Mouse (Mus musculus) MEL-GATA-1-ER (cell line): ENCODE results near the gene Piwil1.
"Not testable (repeated sequence)": the region's sequence is repeated elsewhere in the genome, so short reads cannot be mapped to it uniquely, and the experiment has no call there.

Experiments
- DNase-seq: peaks from one replicate; pipeline ENCODE4 v3.0.0-alpha.2; 2012; ENCODE audit warnings: low read depth; ENCODE audit errors: extremely low read depth

Piwil1 gene

DNA sequence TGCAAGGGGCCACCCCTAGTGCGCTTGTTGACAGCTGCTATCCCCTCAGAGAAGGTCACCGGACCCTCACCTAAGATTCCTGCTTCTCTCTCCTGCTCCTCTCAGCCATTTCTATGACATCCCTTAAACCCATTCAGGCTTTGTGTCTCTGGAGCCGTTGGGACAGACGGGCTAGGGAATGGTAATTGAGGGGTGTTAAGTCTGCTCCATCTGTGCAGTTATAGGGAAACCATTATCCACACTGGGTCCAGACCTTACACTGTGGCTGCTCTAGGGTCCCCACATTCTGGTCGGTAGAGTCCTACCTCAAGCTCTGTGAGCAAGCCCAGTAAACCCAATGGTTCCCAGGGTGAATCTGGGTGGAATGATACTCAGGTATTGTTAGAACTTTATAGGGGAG is 6.6 kb downstream of the Piwil1 start:
- DNase-seq = no peak

DNA sequence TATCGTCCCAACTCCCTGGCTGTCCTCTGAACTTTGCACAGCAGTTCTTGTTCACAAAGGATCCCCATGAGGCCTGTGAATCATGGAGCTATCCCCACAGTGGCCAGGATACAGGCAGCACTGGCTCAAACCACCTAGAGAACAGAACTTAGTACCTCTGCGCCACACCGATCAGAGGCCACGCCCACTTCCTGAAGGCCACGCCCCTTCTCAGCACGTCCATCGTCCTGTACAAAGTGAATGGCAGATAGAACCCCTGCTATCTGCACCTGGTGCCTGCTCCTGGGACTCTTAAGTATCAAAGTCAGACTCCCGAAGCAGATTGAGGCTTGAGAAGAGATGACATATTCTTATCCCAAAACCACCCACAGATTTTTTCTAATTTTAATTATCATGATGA is 8.3 kb downstream of the Piwil1 start:
- DNase-seq = no peak

DNA sequence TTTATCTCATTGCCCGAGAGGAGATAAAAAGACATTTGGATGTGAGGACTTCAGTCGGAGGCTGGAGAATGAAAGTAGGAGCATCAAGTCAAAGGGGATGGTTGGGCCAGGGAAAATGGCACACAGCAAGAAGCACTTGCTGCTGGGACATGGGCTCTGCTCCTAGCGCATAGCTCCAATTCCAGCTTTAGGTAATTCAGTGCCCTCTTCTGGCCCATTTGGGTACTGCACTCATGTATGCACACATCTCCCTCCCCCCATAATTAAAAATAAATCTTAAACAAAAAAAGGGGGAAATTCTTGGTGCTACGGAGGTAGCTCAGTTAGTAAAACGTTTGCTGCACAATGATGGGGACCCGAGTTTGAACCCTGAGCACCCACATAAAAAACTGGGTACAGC is 9.5 kb downstream of the Piwil1 start:
- no peak for DNase-seq

DNA sequence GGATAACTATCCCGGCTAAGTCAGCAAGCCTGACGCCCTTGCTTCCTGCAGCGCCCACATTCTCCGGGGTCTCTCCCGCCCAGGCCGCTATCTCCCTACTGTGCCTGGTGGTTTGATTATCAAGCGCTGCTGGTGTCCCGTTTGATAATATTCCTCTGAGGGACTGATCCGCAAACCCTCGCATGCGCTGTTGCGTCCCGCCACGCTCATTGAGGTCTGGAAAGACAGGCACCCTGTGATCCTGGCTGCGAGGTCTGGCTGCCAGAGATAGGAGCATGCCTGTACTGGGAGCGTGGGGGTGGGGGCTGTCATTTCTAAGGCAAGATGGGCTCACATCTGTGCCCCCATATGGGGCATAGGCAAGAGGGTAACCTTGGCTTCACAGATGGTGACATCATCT is 12.8 kb downstream of the Piwil1 start:
- DNase-seq = no peak

DNA sequence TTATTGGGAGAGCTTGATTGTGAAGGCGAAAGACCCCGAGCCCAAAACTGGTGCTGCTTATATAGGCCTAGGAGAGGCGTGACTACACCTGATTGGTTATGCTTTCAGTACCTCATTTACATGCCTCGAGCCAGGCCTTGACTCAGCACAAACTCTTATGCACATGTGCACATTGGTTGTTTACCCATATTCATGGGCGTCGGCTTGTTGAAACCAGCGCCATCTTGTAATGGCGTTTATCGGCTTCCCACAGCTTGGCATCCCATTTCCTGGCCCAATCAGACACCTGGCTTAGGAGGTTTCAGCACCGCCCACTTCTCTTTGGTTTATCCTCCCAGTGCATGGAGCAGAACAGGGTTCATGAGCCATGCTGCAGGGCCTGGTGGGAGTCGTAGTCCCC is 18.1 kb downstream of the Piwil1 start:
- not testable (repeated sequence) for DNase-seq

DNA sequence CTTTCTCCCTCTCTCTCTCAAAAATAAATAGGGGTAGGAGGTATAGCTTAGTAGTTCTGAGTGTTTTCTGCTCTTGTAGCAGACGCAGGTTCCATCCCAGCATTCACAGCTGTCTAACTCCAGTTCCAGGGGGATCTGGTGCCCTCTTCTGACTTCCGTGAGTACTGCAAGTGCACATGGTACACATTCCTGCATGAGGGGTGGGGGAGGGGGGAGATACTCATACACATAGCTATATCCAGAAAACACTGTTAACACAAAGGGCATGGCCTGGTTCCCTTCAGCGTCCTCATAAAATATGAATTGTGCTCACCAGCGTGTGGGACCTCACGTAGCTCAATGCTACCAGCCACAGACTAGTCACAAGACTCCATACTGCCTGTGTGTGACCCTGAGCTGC is 27.0 kb downstream of the Piwil1 start:
- DNase-seq = no peak

DNA sequence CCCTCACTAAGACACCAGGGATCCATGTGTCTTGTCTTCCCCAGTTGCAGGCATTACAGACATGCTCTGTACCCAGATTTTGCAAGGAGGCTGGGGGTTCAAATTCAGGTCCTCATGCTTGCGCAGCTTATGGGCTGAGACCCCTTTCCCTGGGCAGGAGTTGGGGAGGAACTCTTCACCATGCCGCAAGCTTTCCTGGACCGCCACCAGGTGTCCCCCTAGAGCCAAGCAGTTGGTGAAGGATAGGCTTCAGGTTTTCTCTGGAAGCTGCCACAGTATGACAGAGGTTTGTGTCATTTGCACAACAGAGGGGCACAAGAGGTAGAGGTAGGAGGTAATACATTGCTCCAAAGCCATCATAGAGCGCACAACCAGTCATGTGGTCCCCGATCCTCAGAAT is 28.3 kb downstream of the Piwil1 start:
- no peak for DNase-seq

DNA sequence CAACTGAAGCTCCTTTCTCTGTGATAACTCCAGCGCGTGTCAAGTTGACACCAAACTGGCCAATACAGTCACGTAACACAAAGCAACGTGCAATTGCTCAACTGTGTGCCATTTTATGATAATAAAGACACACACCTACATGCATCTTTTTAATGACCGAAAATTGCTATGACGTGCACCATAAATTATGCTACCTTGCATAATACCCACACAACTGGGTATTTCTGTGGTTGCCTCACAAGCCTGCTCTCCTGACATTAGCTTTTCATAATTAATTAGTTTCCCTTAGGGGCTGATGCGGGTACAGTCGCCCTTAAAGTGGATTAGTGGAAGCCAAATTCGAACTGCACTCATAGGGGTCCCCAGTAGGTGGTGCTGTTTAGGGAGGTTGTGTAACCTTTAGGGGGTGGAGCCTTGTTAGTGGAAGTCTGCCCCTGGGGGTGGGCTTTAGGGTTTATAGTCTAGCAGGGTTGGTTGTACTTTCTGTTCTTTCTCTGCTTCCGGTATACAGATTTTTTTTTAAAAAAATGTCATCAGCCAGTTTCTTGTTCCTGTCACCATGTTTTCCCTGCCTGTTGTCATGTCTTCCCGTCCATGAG is 30.2 kb downstream of the Piwil1 start:
- DNase-seq = no peak

DNA sequence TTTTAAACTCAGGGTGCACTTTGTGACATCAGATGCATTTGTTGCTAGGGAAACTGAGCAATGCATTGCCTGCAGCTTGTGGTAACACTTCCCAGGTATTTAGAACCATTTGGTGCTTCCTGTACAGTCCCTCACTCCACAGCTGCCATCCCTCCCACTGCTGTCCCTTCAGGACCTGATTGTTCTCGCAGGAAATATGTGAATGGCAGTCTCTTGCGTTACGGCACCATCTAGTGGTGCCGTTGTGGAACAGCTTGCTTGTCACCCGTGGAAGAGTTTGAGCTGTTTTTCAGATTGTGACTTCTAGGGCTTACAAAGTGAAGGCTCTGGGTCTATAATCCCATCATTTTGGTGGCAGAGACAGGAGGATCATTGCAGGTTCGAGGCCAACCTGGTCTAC is 31.6 kb downstream of the Piwil1 start:
- DNase-seq = peak; percentile 1

DNA sequence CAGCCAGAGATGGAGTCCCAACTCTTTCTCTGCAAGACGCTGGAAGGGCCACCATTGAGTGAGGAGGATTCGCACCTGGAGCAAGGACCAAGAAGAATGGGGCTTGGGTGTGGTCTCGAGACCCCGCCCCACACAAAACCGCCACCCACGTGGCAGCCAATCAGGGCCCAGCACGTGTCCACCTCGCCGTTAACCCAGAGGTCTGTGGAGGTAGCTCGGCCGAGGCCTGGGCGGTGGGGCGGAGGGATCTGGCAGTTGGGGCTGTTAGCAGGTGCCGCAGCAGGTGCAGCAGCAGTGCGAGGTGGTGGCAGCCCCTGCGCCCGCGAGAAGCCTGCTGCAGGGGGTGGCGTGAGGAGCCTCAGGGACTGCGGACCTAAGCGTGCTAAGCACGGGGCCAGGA is 33.6 kb downstream of the Piwil1 start:
- DNase-seq = no peak

DNA sequence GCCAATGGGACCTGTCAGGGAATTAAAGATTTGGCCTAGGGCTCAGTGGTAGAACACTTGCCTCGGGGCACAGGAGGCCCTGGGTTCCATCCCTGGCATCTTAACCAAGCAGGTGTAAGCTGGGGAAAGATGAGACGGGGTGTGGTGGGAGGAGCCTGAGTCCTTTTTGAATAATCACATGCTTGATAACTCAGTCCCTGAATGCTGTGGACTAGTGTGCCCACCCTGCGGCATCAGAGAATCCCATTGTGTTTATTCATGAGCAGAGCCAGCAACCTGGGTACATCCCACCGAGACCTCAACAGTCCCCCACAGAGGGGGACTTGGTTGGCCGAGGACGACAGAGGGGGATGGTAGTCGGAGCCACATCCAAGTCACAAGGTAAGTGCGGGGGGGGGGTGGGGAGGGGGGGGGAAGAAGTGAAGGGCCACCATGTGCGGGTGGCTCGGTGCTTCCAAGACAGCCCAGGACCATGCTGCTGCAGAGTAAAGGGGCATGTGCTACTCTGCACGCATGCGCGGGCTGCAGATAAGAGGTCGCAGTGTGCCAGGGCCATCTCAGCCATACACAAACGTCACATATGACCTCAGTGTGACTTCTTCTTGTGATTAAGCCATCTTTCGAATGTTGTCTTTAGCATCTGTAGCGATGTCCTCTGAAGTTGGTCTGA is 37.0 kb downstream of the Piwil1 start:
- no peak for DNase-seq

DNA sequence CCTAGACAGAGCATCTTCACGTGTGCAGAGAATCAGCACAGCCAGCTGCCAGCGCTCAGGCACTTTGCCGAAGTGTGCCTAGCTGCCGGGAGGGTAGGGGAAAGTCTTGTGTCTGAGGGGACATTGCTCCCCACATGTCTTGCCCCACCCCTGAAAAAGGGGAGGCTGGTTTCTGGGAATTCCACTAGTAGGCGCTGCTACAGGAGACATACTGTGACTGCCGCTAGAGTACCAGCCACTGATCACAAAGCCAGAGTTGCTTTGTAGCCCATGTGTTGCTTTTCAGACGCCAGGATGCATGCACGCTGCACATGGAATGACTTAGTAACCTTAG is 37.5 kb downstream of the Piwil1 start:
- DNase-seq = no peak

DNA sequence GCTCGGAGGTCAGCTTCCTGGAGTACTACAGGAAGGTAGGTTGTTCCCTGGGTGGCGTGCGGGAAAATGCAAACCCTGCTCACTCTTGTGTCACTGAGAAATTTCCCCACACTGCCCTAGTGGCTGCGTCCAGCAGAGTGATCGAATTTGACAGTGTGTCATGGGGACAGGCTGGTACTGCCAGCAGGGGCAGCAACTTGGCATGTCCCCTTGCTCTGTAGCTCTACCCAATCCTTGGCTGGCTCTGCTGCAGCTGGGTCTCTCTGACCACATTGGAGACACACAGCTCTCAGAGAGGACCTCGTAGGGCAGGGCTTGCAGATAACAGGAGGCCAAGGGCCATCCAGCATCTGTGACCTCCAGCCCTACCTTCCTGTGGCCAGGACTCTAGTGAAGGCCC is 42.0 kb downstream of the Piwil1 start:
- DNase-seq = no peak

DNA sequence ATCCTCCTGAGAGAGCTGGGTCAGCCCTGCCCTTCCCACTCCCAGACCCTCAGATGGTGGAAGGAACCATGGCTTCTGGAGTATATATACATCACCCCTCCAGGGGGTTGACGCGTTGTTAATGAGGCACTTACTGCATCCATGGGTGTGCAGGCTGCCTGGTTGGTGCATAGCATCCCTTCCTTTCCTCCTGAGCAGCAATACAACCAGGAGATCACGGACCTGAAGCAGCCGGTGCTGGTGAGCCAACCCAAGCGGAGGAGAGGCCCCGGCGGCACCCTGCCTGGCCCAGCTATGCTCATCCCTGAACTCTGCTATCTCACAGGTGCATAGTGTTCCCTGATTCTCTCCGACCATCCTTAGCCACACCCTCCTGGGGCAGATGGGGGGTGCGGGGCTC is 42.9 kb downstream of the Piwil1 start:
- no peak for DNase-seq

DNA sequence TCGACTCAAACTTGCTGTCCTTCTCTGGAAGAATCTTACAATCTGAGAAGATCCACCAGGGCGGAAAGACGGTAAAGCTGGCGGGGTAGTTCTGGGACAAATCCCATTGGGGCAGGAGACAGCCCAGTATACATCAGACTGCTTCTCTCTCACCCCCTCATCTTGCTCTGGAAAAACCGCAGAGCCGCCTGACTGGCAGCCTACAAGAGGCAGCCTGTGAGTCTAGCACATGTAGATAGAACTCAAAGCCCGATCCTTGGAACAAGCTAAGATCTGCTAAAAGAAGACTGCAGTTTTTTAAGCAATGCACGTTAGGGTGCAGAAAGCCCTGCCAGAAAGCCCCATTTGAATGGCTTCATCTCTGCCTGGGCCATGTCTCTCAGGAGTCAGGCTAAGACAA is 43.9 kb downstream of the Piwil1 start:
- DNase-seq = no peak

DNA sequence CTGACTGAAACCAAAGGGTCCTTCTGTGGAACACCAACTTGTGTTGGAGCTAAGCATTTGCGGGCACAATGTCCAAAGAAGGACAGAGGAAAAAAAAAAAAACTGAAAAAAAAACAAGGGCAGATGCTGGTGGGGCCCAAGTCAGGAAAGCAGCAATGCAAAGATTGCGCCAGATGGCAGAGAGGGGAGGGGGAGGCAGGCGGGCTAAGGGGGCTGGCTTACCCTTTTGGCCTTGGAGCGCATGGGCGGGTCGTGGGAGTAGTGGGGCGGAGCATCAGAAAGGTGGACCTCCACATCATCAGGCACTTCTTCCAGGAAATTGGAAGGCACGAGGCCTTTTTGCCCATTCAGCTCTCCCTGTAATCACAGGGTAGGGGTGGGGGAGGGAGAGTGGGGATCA is 58.8 kb downstream of the Piwil1 start:
- no peak for DNase-seq

DNA sequence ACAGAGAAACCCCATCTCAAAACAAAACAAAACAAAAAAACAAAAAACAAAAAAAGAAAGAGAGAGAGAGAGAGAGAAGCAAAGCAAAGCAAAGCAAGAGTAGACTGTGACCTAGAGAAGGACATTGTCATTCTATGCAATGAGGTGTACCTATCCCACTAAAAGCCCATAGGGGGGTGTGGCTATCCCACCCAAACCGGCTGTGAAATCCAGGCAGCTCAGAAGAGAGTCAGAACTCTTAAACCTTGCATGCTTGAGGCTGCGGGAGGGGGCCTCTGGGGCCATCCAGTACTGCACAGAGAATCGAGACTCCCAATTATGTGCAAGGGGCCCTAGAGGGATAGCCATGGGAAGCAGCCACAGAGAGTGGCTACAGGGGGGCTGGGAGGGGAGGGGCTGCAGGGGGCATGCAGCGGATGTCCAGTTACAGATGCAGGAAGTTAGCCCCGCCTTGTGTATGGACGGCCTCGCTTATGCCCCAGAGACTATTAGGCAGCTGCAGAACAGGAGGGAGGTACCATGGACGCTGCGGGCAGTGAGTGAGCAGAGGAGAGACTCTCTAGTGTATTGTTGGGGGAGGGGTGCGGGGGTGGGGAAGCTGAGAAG is 66.8 kb downstream of the Piwil1 start:
- no peak for DNase-seq

DNA sequence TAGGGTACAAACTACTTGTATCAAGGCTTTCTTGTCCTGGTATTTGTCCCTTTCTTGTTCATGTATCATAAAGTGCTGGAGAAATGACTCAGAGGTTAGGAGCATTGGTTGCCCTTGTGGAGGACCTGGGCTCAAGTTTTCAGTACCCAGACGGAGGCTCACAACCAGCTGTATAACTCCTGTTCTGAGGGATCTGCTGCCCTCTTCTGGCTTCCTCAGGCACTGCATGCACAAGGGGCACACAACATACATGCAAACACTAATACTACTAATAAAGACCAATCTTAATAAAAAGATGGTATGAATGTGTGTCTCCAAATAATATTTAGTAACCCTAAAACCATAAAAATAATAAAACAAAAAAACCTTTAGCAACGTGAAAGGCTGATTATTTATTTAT is 74.1 kb downstream of the Piwil1 start:
- DNase-seq = no peak

DNA sequence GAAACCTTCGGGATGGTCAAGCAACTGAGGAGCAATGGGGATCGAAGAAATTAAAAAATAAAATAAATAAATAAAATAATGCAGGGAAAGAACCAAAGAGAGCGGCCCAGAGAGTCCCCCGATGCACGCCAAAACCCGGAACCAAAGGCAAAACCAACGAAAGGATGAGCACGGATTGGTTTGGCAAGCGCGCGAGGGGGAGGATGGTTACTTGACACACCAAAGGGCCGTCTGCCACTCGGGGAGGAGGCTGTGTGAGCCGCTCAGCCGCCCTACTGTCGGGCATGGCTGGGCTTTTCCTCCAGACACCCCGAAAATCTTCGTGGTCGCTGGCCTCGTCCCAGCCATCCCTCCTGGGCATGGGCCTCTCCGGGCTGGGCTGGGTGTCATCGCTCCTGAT is 79.3 kb downstream of the Piwil1 start:
- DNase-seq = no peak

DNA sequence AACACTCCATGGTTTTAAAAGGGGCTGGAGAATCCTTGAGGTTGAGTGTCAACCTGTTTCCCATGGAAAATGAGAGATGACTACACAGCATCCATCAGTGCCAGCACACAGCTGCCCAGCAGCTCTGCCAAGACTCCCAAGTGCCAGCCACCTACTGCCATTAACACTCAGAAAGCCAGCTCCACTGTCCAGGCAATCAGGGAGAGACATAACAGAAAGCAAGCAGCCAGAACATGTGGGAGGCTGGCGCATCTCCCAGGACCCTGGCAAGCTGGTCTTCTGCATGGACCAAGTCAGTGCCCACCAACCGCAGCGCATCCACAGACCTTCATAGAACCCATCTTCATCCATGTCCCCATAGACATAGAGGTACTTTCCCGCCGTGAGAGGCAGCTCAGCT is 98.3 kb downstream of the Piwil1 start:
- no peak for DNase-seq
